Mouse (Mus musculus): ENCODE measurements around the gene Acot13. TPM values are rescaled to one million over a fixed set of nuclear protein-coding genes. Genes with fewer than 3 reads are reported as not detected.

Gene Acot13
- total and polyA plus RNA-seq, 2 experiments: 95.8 to 96.4 TPM

DNA sequence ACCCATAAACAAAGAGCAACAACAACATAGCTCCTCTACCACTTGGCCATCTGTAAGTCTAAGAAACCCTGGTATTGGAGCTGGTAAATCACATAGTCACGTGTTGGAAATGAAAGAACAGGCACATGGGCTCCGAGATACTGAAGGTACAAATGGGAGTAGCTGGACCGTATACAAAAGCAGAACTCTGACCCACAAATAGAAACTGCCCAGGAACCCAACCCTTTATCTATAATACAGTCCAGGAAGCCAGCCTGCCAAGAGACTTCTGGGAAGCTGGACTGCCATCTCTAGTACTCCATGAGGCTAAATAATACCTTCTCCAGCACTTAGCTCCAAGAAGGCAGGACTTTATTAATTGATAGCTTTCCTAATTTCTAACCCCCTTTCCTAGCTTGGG, 21.2 kb upstream of the Acot13 start:
- H3K27me3 ChIP-seq (ENCODE audit: control insufficient read depth, insufficient read depth, low read length): no peaks in the 10 kb centered on the region
- no peak overlapping the region for H3K27ac ChIP-seq (replicated peaks; ENCODE audit: insufficient read depth, low read depth, low read length)
- H3K36me3 ChIP-seq (ENCODE audit: control insufficient read depth, insufficient read depth, low read length): no peaks in the 10 kb centered on the region
- TF ChIP-seq CTCF (IDR thresholded peaks at IDR 0.05; ENCODE audit: low read depth, low read length) (no peak), POLR2A (IDR thresholded peaks at IDR 0.05; ENCODE audit: extremely low read depth, insufficient read depth, low read length) (no peak)
- no peak overlapping the region for H3K9ac ChIP-seq (ENCODE audit: low read depth, low read length)
- H3K4me3 ChIP-seq (ENCODE audit: insufficient read depth, low read depth, low read length): no peak overlapping the region
- no peak for DNase-seq (ENCODE audit: extremely low read depth, low read depth, low spot score)
- 66% methylated on average over 3 of the region's 3 CpGs for WGBS
- H3K4me1 ChIP-seq (ENCODE audit: control insufficient read depth, insufficient read depth, low read length): no peaks in the 10 kb centered on the region
- no peaks in the 10 kb centered on the region for H3K79me2 ChIP-seq (ENCODE audit: control insufficient read depth, insufficient read depth, low read length)

DNA sequence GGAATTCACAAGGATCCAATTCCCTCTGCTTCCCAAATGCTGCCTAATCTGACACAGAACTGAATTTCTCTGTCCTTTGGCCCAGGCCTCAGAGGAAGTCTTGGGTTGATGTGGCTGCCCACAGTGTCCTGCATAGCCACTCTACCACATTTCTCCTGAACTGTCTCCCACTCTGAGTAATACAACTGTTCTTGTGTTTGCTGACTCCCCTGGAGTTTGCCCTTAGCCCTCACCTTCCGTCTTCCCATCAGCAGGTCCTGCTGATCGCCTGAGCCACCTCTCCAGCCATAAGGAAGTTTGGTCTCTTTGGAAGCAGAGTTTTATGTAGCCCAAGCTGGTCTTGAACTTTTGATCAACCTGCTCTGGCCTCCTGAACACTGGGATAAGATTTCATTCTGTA, 20.6 kb upstream of the Acot13 start:
- Histone ChIP-seq H3K36me3 (ENCODE audit: control insufficient read depth, insufficient read depth, low read length) (no peaks in the 10 kb centered on the region), H3K4me3 (ENCODE audit: insufficient read depth, low read depth, low read length) (no peak overlapping the region), H3K9ac (ENCODE audit: low read depth, low read length) (no peak overlapping the region), H3K27me3 (ENCODE audit: control insufficient read depth, insufficient read depth, low read length) (no peaks in the 10 kb centered on the region), H3K27ac (replicated peaks; ENCODE audit: insufficient read depth, low read depth, low read length) (no peak overlapping the region), H3K79me2 (ENCODE audit: control insufficient read depth, insufficient read depth, low read length) (no peaks in the 10 kb centered on the region), H3K4me1 (ENCODE audit: control insufficient read depth, insufficient read depth, low read length) (no peaks in the 10 kb centered on the region)
- no peak for DNase-seq (ENCODE audit: extremely low read depth, low read depth, low spot score)
- 98% methylated on average over 2 of the region's 2 CpGs for WGBS
- no peak for TF ChIP-seq POLR2A (IDR thresholded peaks at IDR 0.05; ENCODE audit: extremely low read depth, insufficient read depth, low read length)
- no peak for TF ChIP-seq CTCF (IDR thresholded peaks at IDR 0.05; ENCODE audit: low read depth, low read length)

DNA sequence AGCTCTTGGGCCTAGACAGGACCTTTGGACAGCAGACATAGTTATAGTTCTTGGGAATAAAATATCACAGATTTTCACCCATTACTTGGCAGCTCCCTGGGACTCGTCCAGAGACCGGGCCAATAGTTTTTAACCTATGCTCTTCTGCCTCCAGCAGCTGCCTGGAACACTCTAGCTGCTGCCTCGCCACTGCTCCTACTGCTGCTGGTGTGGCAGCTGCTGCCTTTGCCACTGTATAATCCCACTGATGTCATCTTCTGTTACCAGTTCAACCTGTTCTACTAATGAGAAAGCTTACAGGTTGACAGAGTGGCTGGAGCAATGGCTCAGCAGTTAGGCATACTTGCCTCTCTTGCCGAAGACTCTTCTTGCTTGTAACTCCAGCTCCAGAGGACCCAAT, 18.0 kb upstream of the Acot13 start:
- no peak overlapping the region for H3K27ac ChIP-seq (replicated peaks; ENCODE audit: insufficient read depth, low read depth, low read length)
- no peak overlapping the region for H3K9ac ChIP-seq (ENCODE audit: low read depth, low read length)
- H3K36me3 ChIP-seq (ENCODE audit: control insufficient read depth, insufficient read depth, low read length): no peaks in the 10 kb centered on the region
- peaks cover 3% of the 10 kb centered on the region; the same call in 1 of the 2 replicates for H3K4me1 ChIP-seq (ENCODE audit: control insufficient read depth, insufficient read depth, low read length)
- WGBS: 89% methylated on average over 4 of the region's 4 CpGs
- no peaks in the 10 kb centered on the region for H3K79me2 ChIP-seq (ENCODE audit: control insufficient read depth, insufficient read depth, low read length)
- no peaks in the 10 kb centered on the region for H3K27me3 ChIP-seq (ENCODE audit: control insufficient read depth, insufficient read depth, low read length)
- H3K4me3 ChIP-seq (ENCODE audit: insufficient read depth, low read depth, low read length): no peak overlapping the region
- TF ChIP-seq POLR2A (IDR thresholded peaks at IDR 0.05; ENCODE audit: extremely low read depth, insufficient read depth, low read length): no peak
- no peak for TF ChIP-seq CTCF (IDR thresholded peaks at IDR 0.05; ENCODE audit: low read depth, low read length)
- no peak for DNase-seq (ENCODE audit: extremely low read depth, low read depth, low spot score)

DNA sequence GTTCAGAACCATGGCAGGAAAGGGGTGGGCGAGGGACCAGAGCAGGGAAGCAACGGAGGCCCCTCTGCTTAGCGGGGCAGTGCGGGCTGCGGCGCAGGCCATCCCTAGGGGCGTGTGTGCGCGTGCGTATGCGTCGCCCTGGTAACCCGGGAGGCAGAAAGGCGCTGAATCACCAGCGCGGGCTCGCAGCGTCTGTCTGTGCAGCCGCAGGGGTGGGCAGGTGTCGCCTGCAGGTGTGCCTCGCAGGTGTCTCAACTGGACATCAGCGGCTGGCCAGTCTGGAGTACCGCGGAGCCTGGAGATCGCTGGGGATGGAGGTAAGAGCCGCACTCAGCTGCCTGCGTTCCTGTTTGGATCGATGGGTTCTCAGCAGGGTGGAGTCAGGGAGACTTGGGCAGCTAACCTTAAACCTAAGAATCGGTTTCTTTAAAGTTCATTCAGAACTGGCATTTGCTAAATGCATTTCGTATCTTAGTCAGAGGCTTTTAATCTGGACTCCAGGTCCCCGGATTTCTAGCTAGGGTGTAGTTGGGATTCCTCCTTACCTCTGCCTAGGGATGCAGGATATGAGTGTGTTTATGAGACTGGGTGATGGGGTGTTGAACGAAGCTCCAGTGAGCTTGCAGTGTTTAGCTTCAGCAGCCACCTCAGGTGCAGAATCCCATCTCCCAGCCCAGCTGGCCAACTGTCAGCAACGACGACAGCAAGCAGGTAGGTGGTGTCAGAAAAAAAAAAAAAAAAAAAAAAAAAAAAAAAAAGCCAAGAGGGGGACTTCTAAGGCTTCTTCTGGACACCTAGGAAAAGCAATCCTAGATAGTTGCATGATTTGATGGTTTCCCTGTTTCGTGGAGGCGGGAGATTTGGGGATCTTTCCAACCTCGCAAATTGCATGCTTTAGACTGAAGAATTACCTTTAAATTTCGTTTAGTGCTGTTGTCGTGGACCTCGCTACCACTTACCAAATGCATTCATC, 13.9 kb upstream of the Acot13 start, which contains the start of gene D130043K22Rik:
D130043K22Rik (plus strand) TSS at position 153 of the 973 bp plus-strand sequence.
- 19% methylated on average over 40 of the region's 40 CpGs for WGBS
- H3K9ac ChIP-seq (ENCODE audit: low read depth, low read length): 0 out of 2 replicates have a peak within 1 kb of the TSS, but pooled peaks have one; percentile 26

GRCm38 (mm10) chr13:24841702-24842101, 10.4 kb upstream of the Acot13 start:
- H3K36me3 ChIP-seq (ENCODE audit: control insufficient read depth, insufficient read depth, low read length): peaks cover 24% of the 10 kb centered on the region
- TF ChIP-seq CTCF (IDR thresholded peaks at IDR 0.05; ENCODE audit: low read depth, low read length): no peak
- no peak for TF ChIP-seq POLR2A (IDR thresholded peaks at IDR 0.05; ENCODE audit: extremely low read depth, insufficient read depth, low read length)
- H3K4me3 ChIP-seq (ENCODE audit: insufficient read depth, low read depth, low read length): no peak overlapping the region
- 64% methylated on average over 3 of the region's 3 CpGs for WGBS
- no peak overlapping the region for H3K27ac ChIP-seq (replicated peaks; ENCODE audit: insufficient read depth, low read depth, low read length)
- H3K4me1 ChIP-seq (ENCODE audit: control insufficient read depth, insufficient read depth, low read length): peaks cover 3% of the 10 kb centered on the region; the same call in 1 of the 2 replicates
- H3K27me3 ChIP-seq (ENCODE audit: control insufficient read depth, insufficient read depth, low read length): no peaks in the 10 kb centered on the region
- H3K79me2 ChIP-seq (ENCODE audit: control insufficient read depth, insufficient read depth, low read length): no peaks in the 10 kb centered on the region; the same call in 1 of the 2 replicates
- H3K9ac ChIP-seq (ENCODE audit: low read depth, low read length): no peak overlapping the region
- no peak for DNase-seq (ENCODE audit: extremely low read depth, low read depth, low spot score)

More for the DNA sequence above, 13.9 kb upstream of the Acot13 start, which contains the start of gene D130043K22Rik:
- H3K4me1 ChIP-seq (ENCODE audit: control insufficient read depth, insufficient read depth, low read length): peaks cover 3% of the 10 kb centered on the region; the same call in 1 of the 2 replicates
- H3K4me3 ChIP-seq (ENCODE audit: insufficient read depth, low read depth, low read length): peak within 1 kb of the TSS; percentile 55
- no peak for TF ChIP-seq POLR2A (IDR thresholded peaks at IDR 0.05; ENCODE audit: extremely low read depth, insufficient read depth, low read length)
- no peak for TF ChIP-seq CTCF (IDR thresholded peaks at IDR 0.05; ENCODE audit: low read depth, low read length)
- H3K27ac ChIP-seq (replicated peaks; ENCODE audit: insufficient read depth, low read depth, low read length): no peak within 1 kb of the TSS
- no peaks in the 10 kb centered on the region for H3K79me2 ChIP-seq (ENCODE audit: control insufficient read depth, insufficient read depth, low read length)
- H3K27me3 ChIP-seq (ENCODE audit: control insufficient read depth, insufficient read depth, low read length): no peaks in the 10 kb centered on the region
- DNase-seq (ENCODE audit: extremely low read depth, low read depth, low spot score): no peak
- peaks cover 11% of the 10 kb centered on the region; the same call in 1 of the 2 replicates for H3K36me3 ChIP-seq (ENCODE audit: control insufficient read depth, insufficient read depth, low read length)
